Mouse (Mus musculus) adrenal gland, postnatal 10 days (tissue): ENCODE measurements around the gene Mnat1. TPM values are rescaled to one million over a fixed set of nuclear protein-coding genes. Genes with fewer than 3 reads are reported as not detected.
"Not testable (repeated sequence)": the region's sequence is repeated elsewhere in the genome, so short reads cannot be mapped to it uniquely, and the experiment has no call there.

Experiments used
- DNase-seq: peaks from one replicate; pipeline ENCODE4 v3.0.0; 2021; ENCODE audit warnings: mixed read lengths
- total RNA-seq, 2 experiments: library from RNA; stranded (reverse); gene quantifications; 2 replicates each; pipeline ENCODE4 v1.2.3; 2021

Mnat1 gene
- total RNA-seq, 2 experiments from 2014 or later: 23.0 to 30.2 TPM

GRCm38 (mm10) chr12:73140732-73141131 lies 17.2 kb downstream of the Mnat1 start:
- no peak for DNase-seq

DNA sequence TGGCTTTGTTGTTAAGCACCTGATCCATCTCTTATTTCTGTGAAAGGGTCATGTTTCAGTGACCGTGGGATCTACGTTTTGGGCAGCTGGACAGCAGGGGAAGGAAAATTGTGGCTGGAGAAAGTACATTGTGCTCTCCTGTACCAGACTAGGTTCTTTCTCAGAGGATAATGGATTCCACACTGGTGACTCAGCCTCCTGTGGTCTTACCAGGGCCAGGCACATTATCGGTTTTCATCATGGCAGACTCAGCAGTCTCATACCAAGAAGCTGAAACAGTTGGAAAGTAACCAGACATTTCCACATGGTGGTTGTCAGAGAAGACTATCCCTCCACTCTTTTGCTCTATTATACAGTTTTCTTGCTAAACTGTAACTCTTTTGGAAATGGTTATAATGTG lies 23.7 kb downstream of the Mnat1 start:
- DNase-seq: no peak

- DNase-seq: not testable (repeated sequence)
Measured at GRCm38 (mm10) chr12:73151038-73151437, 27.5 kb downstream of the Mnat1 start.

- no peak for DNase-seq
Measured at GRCm38 (mm10) chr12:73154150-73154549, 30.6 kb downstream of the Mnat1 start.

DNA sequence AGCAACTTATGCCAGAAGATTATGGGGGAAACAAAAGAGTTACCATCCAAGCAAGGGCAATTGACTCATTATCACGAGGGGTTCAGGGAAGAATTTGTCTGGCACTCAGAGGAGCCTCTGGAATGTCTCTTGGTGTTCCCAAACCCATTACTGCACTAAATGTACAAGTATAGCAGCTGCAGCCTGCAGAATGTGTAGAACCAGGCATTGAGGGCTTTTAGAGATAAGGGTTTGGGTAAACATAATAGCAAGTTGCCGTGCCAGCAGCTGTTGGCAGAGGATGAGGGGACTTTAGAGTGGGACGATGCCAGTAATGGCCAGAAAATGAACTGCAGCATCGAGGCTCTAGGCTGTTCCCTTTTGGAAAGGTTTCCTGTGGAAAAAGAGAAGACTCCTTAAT lies 36.8 kb downstream of the Mnat1 start:
- peak; percentile 27 for DNase-seq

GRCm38 (mm10) chr12:73162408-73163181 lies 39.1 kb downstream of the Mnat1 start:
- peak; percentile 41 for DNase-seq

DNA sequence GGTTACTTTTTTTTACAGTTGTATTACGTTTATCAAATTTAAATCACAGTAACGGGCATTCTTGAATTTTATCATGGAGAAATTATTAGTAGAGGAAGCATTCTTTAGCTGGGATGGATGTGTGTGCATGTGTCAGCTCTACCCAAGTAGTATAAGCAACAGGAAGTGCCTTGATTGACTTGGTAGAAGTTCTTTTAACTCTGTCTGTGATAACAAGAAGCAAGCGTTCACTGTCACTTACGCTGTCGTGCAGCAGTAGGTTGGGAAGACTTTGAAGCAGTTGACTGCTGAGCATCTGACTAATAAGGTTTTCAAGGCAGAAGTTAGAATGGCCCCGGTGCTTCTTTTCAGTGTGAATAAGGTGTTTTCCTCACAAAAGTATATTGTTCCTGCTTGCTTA lies 47.3 kb downstream of the Mnat1 start:
- DNase-seq: no peak

DNA sequence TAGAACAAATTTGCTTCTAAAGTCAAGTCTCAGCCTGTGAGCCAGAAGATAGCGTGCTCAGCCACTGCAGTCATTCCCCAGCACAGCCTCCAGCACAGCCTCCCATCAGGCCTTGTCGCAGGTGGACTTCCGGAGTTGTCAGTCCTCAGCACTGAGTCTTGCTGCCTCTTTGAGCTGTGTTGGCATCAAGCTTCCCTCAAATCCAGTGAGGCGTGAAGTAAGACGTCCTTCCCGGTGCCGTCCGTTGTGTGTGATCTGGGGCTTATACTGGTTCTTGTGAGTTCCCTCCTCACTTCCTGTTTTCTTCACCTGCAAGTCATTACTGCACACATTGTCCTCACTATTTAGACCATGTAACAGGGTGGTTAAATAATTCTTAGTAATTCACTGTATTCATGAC lies 60.4 kb downstream of the Mnat1 start:
- DNase-seq: no peak

DNA sequence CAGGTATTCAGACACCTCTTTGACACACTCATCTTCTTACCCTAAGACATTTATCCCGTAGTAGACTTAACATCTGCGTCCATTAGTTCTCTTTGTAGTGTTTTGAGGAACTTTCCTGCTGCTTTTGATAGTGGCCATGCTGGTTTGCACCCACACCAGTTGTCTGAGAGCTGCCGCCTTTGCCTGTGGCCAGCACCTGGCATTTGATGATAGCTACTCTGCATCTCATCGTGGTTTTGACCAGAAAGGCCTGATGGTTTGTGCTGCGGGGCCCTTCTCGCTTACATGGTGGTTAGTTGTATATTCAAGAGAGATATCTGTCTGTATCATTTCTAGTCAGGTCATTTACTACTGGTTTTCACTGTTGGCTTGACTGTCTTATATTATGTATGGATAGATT lies 73.8 kb downstream of the Mnat1 start:
- DNase-seq: no peak

GRCm38 (mm10) chr12:73198451-73198850 lies 74.9 kb downstream of the Mnat1 start:
- DNase-seq: no peak

- DNase-seq: no peak
Measured at GRCm38 (mm10) chr12:73199375-73199774, 75.9 kb downstream of the Mnat1 start.

GRCm38 (mm10) chr12:73201587-73201986 lies 78.1 kb downstream of the Mnat1 start:
- DNase-seq: peak; percentile 37

- DNase-seq: peak; percentile 69
Measured at GRCm38 (mm10) chr12:73205710-73206649, 82.5 kb downstream of the Mnat1 start.

- no peak for DNase-seq
Measured at GRCm38 (mm10) chr12:73207008-73207407, 83.5 kb downstream of the Mnat1 start.

- DNase-seq: no peak
Measured at GRCm38 (mm10) chr12:73207461-73207860, 83.9 kb downstream of the Mnat1 start.

GRCm38 (mm10) chr12:73208518-73208917 lies 85.0 kb downstream of the Mnat1 start:
- no peak for DNase-seq

DNA sequence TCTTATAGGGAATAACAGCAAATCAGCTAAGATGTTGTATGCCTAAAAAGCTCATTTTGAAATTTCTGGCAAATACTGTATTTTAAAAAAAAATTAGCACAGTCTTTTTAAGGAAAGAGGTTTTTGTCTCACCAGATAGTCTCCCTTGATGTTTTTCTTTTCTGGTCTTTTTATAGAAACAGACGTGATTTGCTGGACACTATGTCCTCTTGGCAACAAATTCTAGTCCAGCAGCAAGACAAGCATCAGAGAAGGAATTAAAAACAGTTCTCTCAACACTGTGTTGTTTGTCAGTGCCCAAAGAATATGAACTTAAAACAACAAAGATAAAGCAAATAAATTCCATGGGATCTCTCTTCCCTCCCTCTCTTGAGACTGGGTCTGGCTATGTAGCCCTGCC lies 85.6 kb downstream of the Mnat1 start:
- no peak for DNase-seq

DNA sequence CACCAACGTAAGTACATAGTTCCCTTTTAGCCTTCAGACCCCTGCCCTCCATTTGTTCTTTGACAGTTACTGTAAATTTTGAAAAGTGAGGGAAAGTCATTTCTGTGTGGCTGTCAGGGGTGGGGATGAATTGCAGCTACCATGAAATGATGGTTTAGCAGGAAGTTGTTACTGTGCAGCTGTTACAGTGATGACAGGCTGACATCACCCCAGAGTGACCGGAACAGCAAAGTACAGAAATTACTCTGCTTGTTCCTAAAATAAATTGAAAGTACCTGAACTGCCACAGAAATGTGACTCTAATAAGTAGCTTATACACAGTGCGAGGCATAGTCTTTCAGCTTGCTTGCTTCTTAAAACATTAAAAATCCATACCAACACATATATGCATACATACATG lies 86.9 kb downstream of the Mnat1 start:
- DNase-seq: no peak

DNA sequence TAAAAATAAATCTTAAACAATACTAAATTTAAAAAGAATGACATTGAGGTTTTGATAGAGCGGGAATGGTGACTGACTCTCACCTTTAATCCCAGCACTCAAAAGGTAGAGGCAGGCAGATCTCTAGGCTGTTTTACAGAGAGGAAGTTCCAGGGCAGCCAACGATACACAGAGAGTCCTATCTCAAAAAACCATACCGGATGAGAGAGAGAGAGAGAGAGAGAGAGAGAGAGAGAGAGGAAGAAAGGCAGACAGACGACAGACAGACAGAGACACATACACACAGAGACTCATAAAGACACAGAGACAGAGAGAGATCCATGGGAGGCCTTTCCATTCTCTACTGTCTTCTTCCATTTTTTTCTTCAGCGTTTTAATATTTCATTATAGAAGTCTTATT lies 92.3 kb downstream of the Mnat1 start:
- DNase-seq: no peak

GRCm38 (mm10) chr12:73218632-73219031 lies 95.1 kb downstream of the Mnat1 start:
- no peak for DNase-seq

GRCm38 (mm10) chr12:73221235-73221634 lies 97.7 kb downstream of the Mnat1 start:
- DNase-seq: no peak

DNA sequence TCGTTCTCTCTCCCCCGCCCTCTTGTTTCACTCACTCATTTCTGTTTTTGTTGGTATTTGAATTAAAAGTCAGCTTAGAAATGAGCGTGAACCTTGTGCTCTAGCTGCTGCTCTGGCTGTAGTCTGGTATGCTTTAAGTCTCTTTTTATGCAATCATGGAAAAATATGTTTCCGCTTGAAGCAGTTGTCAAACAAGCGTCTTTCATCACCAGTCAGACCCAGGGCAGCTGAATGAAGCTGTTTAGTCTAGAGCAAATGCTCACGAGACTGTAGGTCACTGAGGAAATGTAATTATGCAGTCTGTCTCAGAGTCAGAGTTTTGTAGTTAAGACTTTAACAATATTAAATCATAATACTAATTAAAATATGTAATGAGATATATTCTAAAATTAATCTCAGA lies 100.4 kb downstream of the Mnat1 start:
- DNase-seq: no peak

GRCm38 (mm10) chr12:73228427-73228826 lies 104.9 kb downstream of the Mnat1 start:
- DNase-seq: no peak
